Mouse (Mus musculus) spleen, adult 2 months (tissue): Measurements from ENCODE around the gene Frmd6.

Source experiments
- CTCF ChIP-seq: fragments of 200-500 bp; IDR thresholded peaks from 2 replicates; pipeline ENCODE4 v1.5.1; 2011; ENCODE audit warnings: mild to moderate bottlenecking, inconsistent platforms; ENCODE audit not compliant: insufficient read depth, insufficient read length, insufficient replicate concordance; ENCODE audit errors: extremely low read depth
- POLR2A ChIP-seq: fragments of 200-500 bp; IDR thresholded peaks from 2 replicates; pipeline ENCODE4 v1.6.1; 2011; ENCODE audit warnings: low read depth, low read length, inconsistent platforms

GRCm38 (mm10) chr12:70868988-70869291, 43.6 kb downstream of the Frmd6 start:
- no peak for TF ChIP-seq CTCF
- no peak for TF ChIP-seq POLR2A
